Mouse (Mus musculus) liver, adult 2 months (tissue): ENCODE results near the gene Ehbp1.

ENCODE experiments used
- CTCF ChIP-seq: fragments of 200-500 bp; IDR thresholded peaks from 2 replicates; pipeline ENCODE4 v1.5.1; 2011; ENCODE audit warnings: low read depth, low read length, control low read depth
- POLR2A ChIP-seq: fragments of 200-500 bp; IDR thresholded peaks from 2 replicates; pipeline ENCODE4 v1.6.1; 2011; ENCODE audit warnings: low read length, control low read depth; ENCODE audit not compliant: insufficient read depth; ENCODE audit errors: extremely low read depth

- TF ChIP-seq CTCF, result no peak
- no peak for TF ChIP-seq POLR2A
Measured at GRCm38 (mm10) chr11:22001321-22002061, 340.6 kb downstream of the Ehbp1 start.
